Mouse (Mus musculus) ES-E14 (cell line): ENCODE results near the gene Sestd1. TPM values are rescaled to one million over a fixed set of nuclear protein-coding genes. Genes with fewer than 3 reads are reported as not detected.

Experiments used
- DNase-seq: peaks from one replicate; pipeline ENCODE4 v3.0.0-alpha.2; 2013; ENCODE audit warnings: low read depth, low spot score
- H3K27ac ChIP-seq: 2 replicates; pipeline ENCODE4 v1.5.1; 2012; ENCODE audit warnings: low read depth, mild to moderate bottlenecking, low read length, moderate library complexity, mixed read lengths; ENCODE audit not compliant: poor library complexity, insufficient read depth, severe bottlenecking
- H3K36me3 ChIP-seq: 2 replicates; pipeline ENCODE4 v1.6.1; 2012; ENCODE audit warnings: mild to moderate bottlenecking, low read length, moderate library complexity, mixed read lengths; ENCODE audit not compliant: control insufficient read depth, poor library complexity, insufficient read depth, severe bottlenecking
- H3K4me1 ChIP-seq, 2 experiments: fragments of 150-350 bp in 1 of 2; sonication (generic) in 1 of 2; 2 replicates each; pipeline ENCODE4 v1.6.1; 2012; ENCODE audit warnings: low read length in 2 of 2, mild to moderate bottlenecking in 1 of 2, mixed read lengths in 1 of 2; ENCODE audit not compliant: control insufficient read depth in 2 of 2, insufficient read depth in 2 of 2, poor library complexity in 1 of 2
- H3K4me3 ChIP-seq, 2 experiments: fragments of 150-350 bp in 1 of 2; sonication (generic) in 1 of 2; 2 replicates each; pipeline ENCODE4 v1.5.1; 2012; ENCODE audit warnings: low read length in 2 of 2, low read depth in 1 of 2, mild to moderate bottlenecking in 1 of 2, mixed read lengths in 1 of 2; ENCODE audit not compliant: insufficient read depth in 1 of 2, poor library complexity in 1 of 2, severe bottlenecking in 1 of 2
- H3K9ac ChIP-seq: 2 replicates; pipeline ENCODE4 v1.6.1; 2012; ENCODE audit warnings: low read depth, mild to moderate bottlenecking, low read length, mixed read lengths; ENCODE audit not compliant: poor library complexity, insufficient read depth, severe bottlenecking
- H3K9me3 ChIP-seq: fragments of 150-350 bp; sonication (generic); 2 replicates; pipeline ENCODE4 v1.6.1; 2012; ENCODE audit warnings: low read depth, mild to moderate bottlenecking, low read length; ENCODE audit not compliant: control insufficient read depth, insufficient read depth
- CHD2 ChIP-seq: IDR thresholded peaks from 2 replicates; pipeline ENCODE4 v1.6.1; 2014; ENCODE audit warnings: mild to moderate bottlenecking, low read depth, low read length, inconsistent platforms
- HCFC1 ChIP-seq: IDR thresholded peaks from 2 replicates; pipeline ENCODE4 v1.6.1; 2012; ENCODE audit warnings: low read length, inconsistent platforms, borderline replicate concordance; ENCODE audit not compliant: insufficient read depth
- MAFK ChIP-seq: IDR thresholded peaks from 2 replicates; pipeline ENCODE4 v1.6.1; 2014; ENCODE audit warnings: mild to moderate bottlenecking, low read depth, low read length, inconsistent platforms; ENCODE audit not compliant: insufficient read depth
- ZC3H11A ChIP-seq: IDR thresholded peaks from 2 replicates; pipeline ENCODE4 v1.6.1; 2012; ENCODE audit warnings: low read depth, mild to moderate bottlenecking, inconsistent platforms, low read length, borderline replicate concordance
- ZNF384 ChIP-seq: IDR thresholded peaks from 2 replicates; pipeline ENCODE4 v1.6.1; 2012; ENCODE audit warnings: low read depth, low read length, inconsistent platforms
- in situ Hi-C, 2 experiments: fragments of 600-800 bp; cut with MboI; formaldehyde crosslinking; loops; one replicate each; pipeline ENCODE4 v1.15.1; 2025; ENCODE audit warnings: low sequenced_read_pairs in 2 of 2, inconsistent platforms in 1 of 2; ENCODE audit not compliant: unreplicated experiment in 2 of 2
- total RNA-seq: library from RNA; depleted of rRNA; stranded (reverse); fragments of 300-350 nt; gene quantifications from 2 replicates; pipeline ENCODE4 v1.2.3, GENCODE M21; 2012

Sestd1 gene
- total RNA-seq, 1 experiment: 11.4 TPM

- DNase-seq: no peak
- in situ Hi-C loops: no loop called here
- Histone ChIP-seq H3K36me3 (no peaks in the 10 kb centered on the region; the same call in 1 of the 2 replicates), H3K4me1 (no peaks in the 10 kb centered on the region), H3K9ac (no peak overlapping the region), H3K9me3 (no peaks in the 10 kb centered on the region), H3K27ac (no peak overlapping the region), H3K4me3 (no peak overlapping the region)
- TF ChIP-seq ZC3H11A (no peak), ZNF384 (no peak), HCFC1 (no peak), CHD2 (no peak), MAFK (no peak)
These were observed 38.1 kb downstream of the Sestd1 start for GRCm38 (mm10) chr2:77242248-77242647.

GRCm38 (mm10) chr2:77238607-77239006 is 41.8 kb downstream of the Sestd1 start:
- no peaks in the 10 kb centered on the region for H3K4me1 ChIP-seq
- no peak overlapping the region for H3K4me3 ChIP-seq
- no peak overlapping the region for H3K27ac ChIP-seq
- no peak for TF ChIP-seq ZNF384
- no peaks in the 10 kb centered on the region for H3K9me3 ChIP-seq
- in situ Hi-C loops: no loop called here
- peaks cover 2% of the 10 kb centered on the region; the same call in 1 of the 2 replicates for H3K36me3 ChIP-seq
- H3K9ac ChIP-seq: no peak overlapping the region
- DNase-seq: no peak

DNA sequence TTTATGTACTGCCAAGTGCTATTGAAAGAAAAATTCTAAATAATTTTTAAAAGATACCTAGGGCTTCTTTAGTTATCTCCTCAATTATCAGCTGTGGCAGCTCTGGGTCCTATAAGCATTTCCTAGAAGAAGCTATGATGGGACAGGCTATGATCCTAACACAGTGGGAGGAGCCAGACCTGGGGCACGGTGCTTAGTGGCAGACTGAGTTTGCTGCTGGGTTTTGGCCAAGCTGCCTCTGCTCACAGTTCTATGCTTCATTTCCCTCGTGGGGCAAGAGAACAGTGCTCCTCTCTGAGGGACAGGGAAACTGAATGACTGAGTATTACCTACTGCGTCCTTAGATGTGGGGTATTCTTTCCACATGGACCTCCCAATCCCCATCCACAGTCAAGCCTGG is 42.3 kb downstream of the Sestd1 start:
- no peaks in the 10 kb centered on the region for H3K4me1 ChIP-seq

GRCm38 (mm10) chr2:77236860-77237259 is 43.5 kb downstream of the Sestd1 start:
- H3K4me3 ChIP-seq: no peak overlapping the region
- H3K36me3 ChIP-seq: peaks cover 2% of the 10 kb centered on the region; the same call in 1 of the 2 replicates
- TF ChIP-seq ZC3H11A (no peak), ZNF384 (no peak), MAFK (no peak), CHD2 (no peak), HCFC1 (no peak)
- H3K9ac ChIP-seq: no peak overlapping the region
- in situ Hi-C loops: no loop called here
- H3K9me3 ChIP-seq: no peaks in the 10 kb centered on the region
- no peak for DNase-seq
- no peaks in the 10 kb centered on the region for H3K4me1 ChIP-seq
- no peak overlapping the region for H3K27ac ChIP-seq

More for the DNA sequence above, 42.3 kb downstream of the Sestd1 start:
- Histone ChIP-seq H3K9me3 (no peaks in the 10 kb centered on the region), H3K27ac (no peak overlapping the region), H3K36me3 (peaks cover 2% of the 10 kb centered on the region; the same call in 1 of the 2 replicates), H3K9ac (no peak overlapping the region), H3K4me3 (no peak overlapping the region)
- TF ChIP-seq ZC3H11A: no peak
- no peak for TF ChIP-seq MAFK
- TF ChIP-seq HCFC1: no peak
- TF ChIP-seq ZNF384: no peak
- TF ChIP-seq CHD2: no peak
- in situ Hi-C loops: no loop called here
- no peak for DNase-seq

GRCm38 (mm10) chr2:77235896-77236295 is 44.5 kb downstream of the Sestd1 start:
- no peak overlapping the region for H3K9ac ChIP-seq
- peaks cover 2% of the 10 kb centered on the region; the same call in 1 of the 2 replicates for H3K36me3 ChIP-seq
- no peak for DNase-seq
- no peak overlapping the region for H3K27ac ChIP-seq
- no peak overlapping the region for H3K4me3 ChIP-seq
- no peaks in the 10 kb centered on the region for H3K9me3 ChIP-seq
- H3K4me1 ChIP-seq: no peaks in the 10 kb centered on the region
- TF ChIP-seq HCFC1 (no peak), CHD2 (no peak), ZNF384 (no peak), MAFK (no peak), ZC3H11A (no peak)
- in situ Hi-C loops: no loop called here
